Mouse (Mus musculus): ENCODE results near the gene Ankrd52.
A peak's percentile ranks its signal among the peaks of the same experiment; 100 is the strongest.

The Ankrd52 gene

GRCm38 (mm10) chr10:128408591-128409535 lies 31.9 kb downstream of the Ankrd52 start:
- peak; percentile 24 for DNase-seq

GRCm38 (mm10) chr10:128409692-128410559 lies 33.0 kb downstream of the Ankrd52 start:
- DNase-seq, result peak; percentile 98

- DNase-seq, result no peak
These were observed 33.6 kb downstream of the Ankrd52 start for GRCm38 (mm10) chr10:128410560-128410845.

DNA sequence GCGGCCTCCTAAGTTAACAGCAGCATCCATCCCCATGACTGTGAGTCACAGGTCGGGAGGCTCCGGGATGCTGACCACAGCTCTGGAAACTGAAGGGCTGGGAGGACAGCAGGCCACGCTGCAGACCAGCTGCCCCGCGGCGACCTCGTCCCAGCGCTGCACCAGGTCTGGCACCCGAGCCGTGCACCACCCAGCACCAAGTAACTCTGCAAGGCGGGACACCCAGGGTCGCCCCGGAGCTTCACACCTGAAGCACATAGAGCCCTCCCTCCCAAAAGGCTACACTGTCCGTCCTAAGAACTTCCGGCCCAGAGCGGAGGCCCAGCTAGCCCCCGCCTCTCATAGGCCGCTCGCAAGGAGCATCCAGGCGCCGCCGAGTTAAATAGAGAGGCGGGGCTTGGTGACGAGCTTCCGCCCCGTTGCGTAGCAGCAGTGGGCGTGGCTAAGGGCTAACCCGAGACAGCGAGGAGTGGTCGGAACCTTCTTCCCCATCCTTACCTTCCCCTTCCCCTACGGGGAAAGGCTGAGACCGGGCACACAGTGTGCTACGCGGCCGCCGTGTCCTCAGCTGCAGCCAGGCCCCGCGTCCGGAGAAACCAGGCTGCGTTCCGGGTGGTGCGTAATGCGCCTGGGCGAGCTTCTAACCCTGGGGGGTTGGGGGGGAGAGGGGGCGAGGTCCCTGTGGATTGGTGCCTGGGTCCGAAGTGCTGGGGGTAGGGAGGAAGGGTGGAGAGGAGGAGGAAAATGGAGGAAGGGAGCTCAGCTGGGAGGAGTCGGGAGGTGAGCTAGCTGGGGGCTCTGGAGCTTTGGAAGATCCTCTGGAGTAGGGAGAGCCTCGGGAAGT lies 34.5 kb downstream of the Ankrd52 start, which contains the start of the genes Nabp2 and Rnf41:
Gene Nabp2 (minus strand): TSS at position 282 of the 844 bp plus-strand sequence.
Gene Rnf41 (plus strand): TSS at position 447 of the 844 bp plus-strand sequence.
- peak; percentile 96 for DNase-seq

GRCm38 (mm10) chr10:128412055-128412381 lies 35.1 kb downstream of the Ankrd52 start:
- DNase-seq, result no peak

DNA sequence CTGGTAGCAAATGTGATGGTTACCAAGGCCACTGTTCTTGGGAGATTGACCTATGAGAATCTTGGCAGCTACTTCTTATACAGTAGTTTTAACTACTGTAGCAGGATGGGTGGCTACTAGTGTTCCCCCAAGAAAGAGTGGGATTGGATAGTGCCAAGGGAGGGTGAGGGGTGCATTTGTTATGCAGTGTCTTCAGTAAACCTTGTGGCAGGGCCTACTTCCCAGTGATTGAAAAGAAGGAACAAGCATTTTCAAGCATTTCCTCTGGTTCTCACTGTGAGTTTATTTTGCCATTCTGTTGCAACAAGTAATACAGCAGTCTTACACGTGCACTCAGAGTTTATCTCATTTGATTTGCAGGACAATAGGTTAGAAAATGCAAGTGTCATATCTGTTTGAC lies 35.6 kb downstream of the Ankrd52 start:
- DNase-seq, result no peak

DNA sequence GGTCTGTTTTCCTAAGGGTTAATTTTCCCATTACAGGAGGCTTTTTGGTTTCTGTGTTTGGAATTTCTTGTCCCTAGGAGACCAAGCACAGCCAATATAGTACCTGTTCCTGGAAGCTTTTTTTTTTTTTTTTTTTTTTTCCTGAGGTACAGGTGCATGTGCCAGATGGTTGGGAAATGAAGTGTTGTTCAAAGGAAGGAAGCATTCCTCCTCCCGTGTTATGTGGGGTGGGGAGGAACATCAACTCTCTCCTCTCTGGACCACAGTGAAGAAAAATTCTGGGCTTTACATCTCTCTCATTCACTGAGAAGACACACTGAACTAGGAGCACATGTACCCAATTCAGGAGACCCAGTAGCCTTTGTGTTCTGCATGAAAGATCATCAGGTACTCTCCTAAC lies 36.2 kb downstream of the Ankrd52 start:
- DNase-seq, result no peak

GRCm38 (mm10) chr10:128414848-128415247 lies 37.9 kb downstream of the Ankrd52 start:
- DNase-seq, result no peak

GRCm38 (mm10) chr10:128422426-128422825 lies 45.5 kb downstream of the Ankrd52 start:
- no peak for DNase-seq

- no peak for DNase-seq
These were observed 47.7 kb downstream of the Ankrd52 start for GRCm38 (mm10) chr10:128424604-128425003.

GRCm38 (mm10) chr10:128425260-128425659 lies 48.3 kb downstream of the Ankrd52 start:
- DNase-seq, result no peak

DNA sequence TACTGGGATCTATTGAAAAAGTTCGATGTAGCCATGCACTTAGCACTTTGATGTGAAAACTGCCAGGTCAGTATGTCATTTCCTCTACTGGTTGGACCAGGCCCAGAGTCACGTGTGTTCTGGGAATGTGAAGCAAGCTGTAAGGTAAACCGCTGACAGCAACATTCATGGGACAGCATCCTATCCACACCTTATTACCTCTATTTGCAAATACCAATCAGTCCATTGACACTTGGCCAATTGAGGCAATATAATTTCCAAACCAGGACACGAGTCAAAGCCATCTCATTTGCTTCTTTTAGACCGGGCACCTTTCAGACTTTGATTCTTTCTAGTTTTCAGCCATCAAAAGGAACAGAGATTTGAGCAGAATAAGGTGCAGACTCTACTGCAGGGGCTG lies 52.1 kb downstream of the Ankrd52 start:
- no peak for DNase-seq

DNA sequence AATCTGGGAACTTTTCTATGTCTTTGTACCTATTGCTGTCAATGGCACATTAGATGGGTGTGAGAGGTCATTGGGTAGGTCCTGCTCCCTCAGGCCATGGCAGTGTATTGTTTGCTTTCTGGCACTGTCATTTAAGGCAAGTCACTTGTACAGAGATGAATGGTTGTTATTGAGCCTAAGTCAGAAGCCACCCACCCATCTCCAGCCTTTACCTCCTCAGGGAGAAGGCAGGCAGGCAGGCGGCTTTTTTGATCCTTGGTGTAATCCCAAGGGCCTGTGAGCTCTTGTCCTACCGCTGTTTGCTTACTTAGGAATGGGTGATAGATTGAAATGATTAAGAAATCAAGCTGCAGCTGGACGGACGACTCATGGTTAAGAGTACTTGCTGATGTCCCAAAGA lies 52.5 kb downstream of the Ankrd52 start:
- no peak for DNase-seq

DNA sequence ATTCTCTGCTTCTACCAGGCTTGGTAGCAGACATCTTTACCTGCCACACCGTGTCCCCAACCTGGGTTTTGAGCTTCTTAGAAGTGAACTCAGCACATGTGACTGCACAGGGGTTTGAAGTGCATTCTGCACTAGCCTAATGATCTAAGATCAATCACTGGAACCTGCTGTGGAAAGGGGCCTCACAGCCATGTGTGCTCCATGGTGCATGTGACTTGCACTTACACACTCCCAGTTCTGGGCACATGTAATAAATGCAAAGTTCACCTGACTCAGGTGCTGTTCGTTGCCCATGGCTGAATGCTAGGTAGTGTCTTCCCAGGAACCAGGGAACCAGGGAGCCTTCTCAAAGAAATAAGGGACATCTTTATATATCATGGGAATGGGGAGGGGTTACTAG lies 56.5 kb downstream of the Ankrd52 start:
- no peak for DNase-seq

DNA sequence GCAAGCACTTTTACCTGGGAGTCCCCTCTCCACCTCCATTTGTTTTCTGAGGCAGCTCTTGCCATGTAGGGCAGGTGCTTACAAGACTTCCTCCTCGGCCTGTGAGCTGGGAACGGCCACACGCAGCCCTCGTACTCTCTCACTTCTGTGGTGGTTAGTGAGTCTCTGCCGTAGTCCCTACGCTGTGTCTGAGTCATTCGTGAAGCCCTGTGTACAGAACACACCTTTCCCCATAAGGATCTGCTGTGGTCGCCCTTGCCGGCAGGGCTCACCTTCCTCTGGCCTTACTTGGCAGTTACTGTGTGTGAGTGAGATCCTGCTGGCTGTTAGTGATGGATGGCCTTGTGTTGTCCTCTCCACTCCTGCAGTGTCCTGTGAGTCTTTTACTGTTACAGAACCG lies 57.8 kb downstream of the Ankrd52 start:
- DNase-seq, result no peak

- peak; percentile 88 for DNase-seq
These were observed 58.4 kb downstream of the Ankrd52 start for GRCm38 (mm10) chr10:128435186-128435823.

GRCm38 (mm10) chr10:128435873-128436272 lies 59.0 kb downstream of the Ankrd52 start:
- no peak for DNase-seq

- DNase-seq, result no peak
These were observed 59.5 kb downstream of the Ankrd52 start for GRCm38 (mm10) chr10:128436376-128436775.

DNA sequence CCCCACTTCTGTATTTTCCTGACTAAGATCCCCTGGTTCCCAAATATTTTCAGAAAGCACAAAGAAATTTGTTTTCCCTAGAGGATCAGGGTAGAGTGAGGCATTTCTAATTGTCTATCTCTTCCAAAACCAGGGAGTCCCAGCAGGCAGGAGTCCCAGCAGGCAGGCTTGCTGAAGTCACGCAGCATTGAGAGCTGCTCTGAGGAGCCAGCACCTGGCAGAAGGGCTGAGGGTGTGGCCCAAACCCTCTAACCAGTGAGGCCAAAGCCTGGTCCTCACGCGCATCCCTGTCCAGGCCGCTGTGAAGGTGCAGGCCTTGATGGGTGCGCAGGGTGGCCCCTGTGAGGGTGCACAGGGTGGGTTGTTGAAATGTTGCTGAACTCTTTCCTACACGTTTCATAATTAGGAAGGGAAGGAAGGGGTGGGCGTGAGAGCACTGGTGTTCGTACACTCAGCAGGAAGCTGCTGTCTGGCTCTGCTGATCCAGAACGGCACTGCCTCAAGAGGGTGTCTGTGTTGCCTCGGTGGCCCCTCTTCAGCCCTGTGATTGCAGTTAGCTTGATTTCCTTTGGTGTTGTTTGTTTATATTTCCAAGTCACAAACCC lies 61.9 kb downstream of the Ankrd52 start:
- DNase-seq, result no peak

DNA sequence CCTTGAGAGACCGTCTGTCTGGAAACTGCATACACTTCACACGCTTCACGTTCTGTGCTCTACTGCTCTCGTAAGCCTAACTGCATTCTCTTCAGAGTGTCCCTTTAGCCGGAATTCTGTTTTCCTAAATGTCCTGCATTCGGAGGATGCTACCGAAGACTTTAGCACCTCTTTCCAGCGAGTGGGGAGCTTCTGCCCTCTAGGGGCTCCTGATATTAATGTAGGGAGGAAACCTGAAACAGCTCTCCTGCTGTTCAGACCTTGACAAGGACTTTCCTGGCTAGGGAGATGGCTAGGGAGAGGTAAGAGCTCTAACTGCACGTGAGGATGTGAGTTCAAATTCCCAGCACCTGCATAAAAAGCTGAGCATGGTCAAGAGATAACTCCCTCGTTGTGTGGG lies 63.5 kb downstream of the Ankrd52 start:
- DNase-seq, result no peak

DNA sequence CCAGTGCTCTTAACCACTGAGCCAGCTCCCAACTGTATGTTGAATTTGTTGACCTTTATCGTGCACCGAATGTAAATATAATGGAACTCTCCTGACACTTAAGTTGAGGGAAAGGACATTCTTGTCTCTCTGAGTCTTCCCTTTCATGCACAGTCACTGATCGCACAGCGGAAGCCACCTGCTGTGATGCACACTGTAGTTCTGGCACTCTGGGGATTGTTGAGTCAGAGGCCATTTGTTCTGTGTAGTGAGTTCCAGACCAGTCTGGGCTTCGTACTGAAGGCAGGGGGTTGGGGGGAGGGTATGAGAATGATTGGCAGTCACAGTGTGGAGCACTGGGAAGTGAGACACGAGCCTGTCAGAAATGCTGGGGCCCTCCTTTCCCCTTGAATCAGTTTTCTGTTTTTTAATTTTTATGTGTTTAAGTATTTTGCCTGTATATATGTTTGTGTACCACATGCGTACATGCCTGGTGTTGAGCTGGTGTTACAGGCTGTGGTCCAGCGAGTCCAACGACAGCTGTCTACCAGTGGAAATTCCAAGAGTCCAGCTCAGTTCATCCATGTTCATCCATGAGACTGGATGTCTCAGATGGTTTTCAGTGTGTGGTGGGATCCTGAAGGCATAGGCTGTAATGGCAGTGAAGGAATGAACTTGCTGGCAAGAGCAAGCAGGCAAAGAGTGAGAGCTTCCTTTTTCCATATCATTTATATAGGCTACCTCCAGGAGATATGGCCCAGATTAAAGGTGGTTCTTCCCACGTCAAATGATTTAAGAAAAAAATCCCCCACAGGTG lies 64.6 kb downstream of the Ankrd52 start:
- no peak for DNase-seq

All from kidney, adult 11 months (tissue).